Mouse (Mus musculus): Measurements from ENCODE around the gene Cdc42se2. TPM values are rescaled to one million over a fixed set of nuclear protein-coding genes. Genes with fewer than 3 reads are reported as not detected.

Cdc42se2 gene
- polyA plus RNA-seq, 2 experiments: 51.7 to 77.7 TPM

GRCm38 (mm10) chr11:54807669-54808068 lies 20.2 kb upstream of the Cdc42se2 start:
- H3K9me3 ChIP-seq (ENCODE audit: control insufficient read depth, low read length): no peaks in the 10 kb centered on the region
- no peak for TF ChIP-seq POLR2A (IDR thresholded peaks at IDR 0.05; ENCODE audit: borderline replicate concordance, extremely low read depth, insufficient read depth, insufficient read length)
- no peak overlapping the region for H3K4me3 ChIP-seq (replicated peaks; ENCODE audit: low read length)
- no peaks in the 10 kb centered on the region for H3K4me1 ChIP-seq (ENCODE audit: control insufficient read depth, insufficient read depth, low read length)
- DNase-seq (ENCODE audit: low spot score) (no peak), ATAC-seq (ENCODE audit: low FRiP score, low read depth) (no peak)
- no peak overlapping the region for H3K27ac ChIP-seq (replicated peaks; ENCODE audit: low read depth, low read length)
- WGBS: 67% methylated on average over 9 of the region's 9 CpGs
- no peak overlapping the region for H3K9ac ChIP-seq (ENCODE audit: low read depth, low read length, severe bottlenecking)
- no peak overlapping the region for H3K4me2 ChIP-seq (replicated peaks; ENCODE audit: low read depth, low read length, severe bottlenecking)
- H3K27me3 ChIP-seq (ENCODE audit: control insufficient read depth, insufficient read depth, low read length): no peaks in the 10 kb centered on the region
- H3K36me3 ChIP-seq (ENCODE audit: control insufficient read depth, insufficient read depth, low read length): no peaks in the 10 kb centered on the region

GRCm38 (mm10) chr11:54806891-54807290 lies 19.4 kb upstream of the Cdc42se2 start:
- no peak overlapping the region for H3K27ac ChIP-seq (replicated peaks; ENCODE audit: low read depth, low read length)
- no peak for TF ChIP-seq POLR2A (IDR thresholded peaks at IDR 0.05; ENCODE audit: borderline replicate concordance, extremely low read depth, insufficient read depth, insufficient read length)
- no peaks in the 10 kb centered on the region for H3K36me3 ChIP-seq (ENCODE audit: control insufficient read depth, insufficient read depth, low read length)
- no peak overlapping the region for H3K4me3 ChIP-seq (replicated peaks; ENCODE audit: low read length)
- DNase-seq (ENCODE audit: low spot score) (no peak), ATAC-seq (ENCODE audit: low FRiP score, low read depth) (no peak)
- H3K4me1 ChIP-seq (ENCODE audit: control insufficient read depth, insufficient read depth, low read length): no peaks in the 10 kb centered on the region
- H3K9me3 ChIP-seq (ENCODE audit: control insufficient read depth, low read length): no peaks in the 10 kb centered on the region
- H3K27me3 ChIP-seq (ENCODE audit: control insufficient read depth, insufficient read depth, low read length): no peaks in the 10 kb centered on the region
- whole genome bisulfite sequencing: 86% methylated on average over 28 of the region's 28 CpGs
- no peak overlapping the region for H3K9ac ChIP-seq (ENCODE audit: low read depth, low read length, severe bottlenecking)
- no peak overlapping the region for H3K4me2 ChIP-seq (replicated peaks; ENCODE audit: low read depth, low read length, severe bottlenecking)

- no peak overlapping the region for H3K27ac ChIP-seq (replicated peaks; ENCODE audit: low read depth, low read length)
- no peak overlapping the region for H3K4me2 ChIP-seq (replicated peaks; ENCODE audit: low read depth, low read length, severe bottlenecking)
- no peaks in the 10 kb centered on the region for H3K27me3 ChIP-seq (ENCODE audit: control insufficient read depth, insufficient read depth, low read length)
- H3K9ac ChIP-seq (ENCODE audit: low read depth, low read length, severe bottlenecking): no peak overlapping the region
- ATAC-seq (ENCODE audit: low FRiP score, low read depth) (no peak), DNase-seq (ENCODE audit: low spot score) (peak; percentile 31)
- no peaks in the 10 kb centered on the region for H3K36me3 ChIP-seq (ENCODE audit: control insufficient read depth, insufficient read depth, low read length)
- WGBS: 89% methylated on average over 4 of the region's 4 CpGs
- no peaks in the 10 kb centered on the region for H3K9me3 ChIP-seq (ENCODE audit: control insufficient read depth, low read length)
- no peaks in the 10 kb centered on the region for H3K4me1 ChIP-seq (ENCODE audit: control insufficient read depth, insufficient read depth, low read length)
- no peak overlapping the region for H3K4me3 ChIP-seq (replicated peaks; ENCODE audit: low read length)
- no peak for TF ChIP-seq POLR2A (IDR thresholded peaks at IDR 0.05; ENCODE audit: borderline replicate concordance, extremely low read depth, insufficient read depth, insufficient read length)
These were observed 17.7 kb upstream of the Cdc42se2 start for GRCm38 (mm10) chr11:54805196-54805595.

GRCm38 (mm10) chr11:54802621-54803020 lies 15.1 kb upstream of the Cdc42se2 start:
- Histone ChIP-seq H3K4me1 (ENCODE audit: control insufficient read depth, insufficient read depth, low read length) (no peaks in the 10 kb centered on the region), H3K27me3 (ENCODE audit: control insufficient read depth, insufficient read depth, low read length) (no peaks in the 10 kb centered on the region), H3K4me3 (replicated peaks; ENCODE audit: low read length) (no peak overlapping the region), H3K9ac (ENCODE audit: low read depth, low read length, severe bottlenecking) (no peak overlapping the region), H3K4me2 (replicated peaks; ENCODE audit: low read depth, low read length, severe bottlenecking) (no peak overlapping the region), H3K36me3 (ENCODE audit: control insufficient read depth, insufficient read depth, low read length) (no peaks in the 10 kb centered on the region), H3K27ac (replicated peaks; ENCODE audit: low read depth, low read length) (no peak overlapping the region), H3K9me3 (ENCODE audit: control insufficient read depth, low read length) (no peaks in the 10 kb centered on the region)
- ATAC-seq (ENCODE audit: low FRiP score, low read depth) (no peak), DNase-seq (ENCODE audit: low spot score) (no peak)
- 40% methylated on average over 6 of the region's 6 CpGs for WGBS
- no peak for TF ChIP-seq POLR2A (IDR thresholded peaks at IDR 0.05; ENCODE audit: borderline replicate concordance, extremely low read depth, insufficient read depth, insufficient read length)

- Histone ChIP-seq H3K9ac (ENCODE audit: low read depth, low read length, severe bottlenecking) (no peak overlapping the region), H3K36me3 (ENCODE audit: control insufficient read depth, insufficient read depth, low read length) (no peaks in the 10 kb centered on the region), H3K4me1 (ENCODE audit: control insufficient read depth, insufficient read depth, low read length) (no peaks in the 10 kb centered on the region), H3K27me3 (ENCODE audit: control insufficient read depth, insufficient read depth, low read length) (no peaks in the 10 kb centered on the region), H3K9me3 (ENCODE audit: control insufficient read depth, low read length) (no peaks in the 10 kb centered on the region), H3K4me3 (replicated peaks; ENCODE audit: low read length) (no peak overlapping the region), H3K27ac (replicated peaks; ENCODE audit: low read depth, low read length) (no peak overlapping the region), H3K4me2 (replicated peaks; ENCODE audit: low read depth, low read length, severe bottlenecking) (no peak overlapping the region)
- TF ChIP-seq POLR2A (IDR thresholded peaks at IDR 0.05; ENCODE audit: borderline replicate concordance, extremely low read depth, insufficient read depth, insufficient read length): no peak
- WGBS: 74% methylated on average over 6 of the region's 6 CpGs
- ATAC-seq (ENCODE audit: low FRiP score, low read depth): no peak
- peak; percentile 11 for DNase-seq (ENCODE audit: low spot score)
These were observed 14.5 kb upstream of the Cdc42se2 start for GRCm38 (mm10) chr11:54801791-54802558.
